Mouse (Mus musculus) intestine, embryonic 16.5 days (tissue): ENCODE results near the gene Arhgap25. TPM values are rescaled to one million over a fixed set of nuclear protein-coding genes. Genes with fewer than 3 reads are reported as not detected.

Experiments
- polyA plus RNA-seq: library from polyadenylated mRNA; unstranded; fragments of >200 nt; fragmentation: Nextera tagmentation; extraction: Ambion mirVana; gene quantifications from 2 replicates; pipeline ENCODE4 v1.2.1, GENCODE M21; 2015

The Arhgap25 gene
- polyA plus RNA-seq, 1 experiment from 2014 or later, result 3.4 TPM

Other genes with a start within 250 kb of the Arhgap25 start
- 3.9 and 4.1 TPM in 2 replicates for gene Antxr1, start 197.4 kb downstream of the Arhgap25 start, polyA plus RNA-seq
- not detected in 2 replicates for gene Gkn1, start 182.3 kb downstream of the Arhgap25 start, polyA plus RNA-seq
- not detected in 2 replicates for gene Gkn2, start 159.9 kb downstream of the Arhgap25 start, polyA plus RNA-seq
- gene Gkn3, start 144.3 kb downstream of the Arhgap25 start, polyA plus RNA-seq, result 0.21 and 0.38 TPM in 2 replicates
- not detected in 2 replicates for gene Bmp10, start 104.3 kb downstream of the Arhgap25 start, polyA plus RNA-seq
- gene Prokr1, start 57.5 kb upstream of the Arhgap25 start, polyA plus RNA-seq, result 2.3 and 2.4 TPM in 2 replicates
- 13.0 and 14.2 TPM in 2 replicates for gene Aplf, start 138.9 kb upstream of the Arhgap25 start, polyA plus RNA-seq
- gene Efcc1, start 197.6 kb upstream of the Arhgap25 start, polyA plus RNA-seq, result 0.69 and 0.73 TPM in 2 replicates
- 1.5 and 2.0 TPM in 2 replicates for gene Gp9, start 244.8 kb upstream of the Arhgap25 start, polyA plus RNA-seq